Mouse (Mus musculus) kidney, adult 2 months (tissue): Measurements from ENCODE around the gene Bzw1. TPM values are rescaled to one million over a fixed set of nuclear protein-coding genes. Genes with fewer than 3 reads are reported as not detected.

Source experiments
- DNase-seq: peaks from one replicate; pipeline ENCODE4 v3.0.0; 2021
- H3K27ac ChIP-seq: fragments of 200-500 bp; 2 replicates; pipeline ENCODE4 v1.5.1; 2012; ENCODE audit warnings: low read depth, low read length, control low read depth, inconsistent platforms; ENCODE audit not compliant: insufficient read depth
- H3K27me3 ChIP-seq: fragments of 200-500 bp; replicated peaks from 2 replicates; pipeline ENCODE4 v1.6.1; 2012; ENCODE audit warnings: mild to moderate bottlenecking, moderate library complexity, low read length, inconsistent platforms; ENCODE audit not compliant: control insufficient read depth, insufficient read depth
- H3K36me3 ChIP-seq: fragments of 200-500 bp; 2 replicates; pipeline ENCODE4 v1.6.1; 2012; ENCODE audit warnings: mild to moderate bottlenecking, moderate library complexity, low read length, inconsistent platforms; ENCODE audit not compliant: control insufficient read depth, insufficient read depth
- H3K4me1 ChIP-seq: fragments of 200-500 bp; 2 replicates; pipeline ENCODE4 v1.6.1; 2011; ENCODE audit warnings: low read length; ENCODE audit not compliant: control insufficient read depth, insufficient read depth
- H3K4me3 ChIP-seq: fragments of 200-500 bp; 2 replicates; pipeline ENCODE4 v1.5.1; 2011; ENCODE audit warnings: mild to moderate bottlenecking, low read depth, low read length, control low read depth; ENCODE audit not compliant: insufficient read depth
- CTCF ChIP-seq: fragments of 200-500 bp; conservative IDR thresholded peaks from 2 replicates; pipeline ENCODE4 v1.5.1; 2011; ENCODE audit warnings: low read depth, mild to moderate bottlenecking, control low read depth, low read length, moderate library complexity, mixed read lengths; ENCODE audit not compliant: insufficient read depth, insufficient read length
- POLR2A ChIP-seq: fragments of 200-500 bp; IDR thresholded peaks from one replicate; pipeline ENCODE4 v1.6.1; 2011; ENCODE audit warnings: low read depth, low read length, control low read depth
- WGBS: fragments of 180-500 bp; shearing (Covaris S2); methylation state at CpG from one replicate; pipeline ENCODE4 v1.1.7; 2018; 5-methylcytosine and 5-hydroxymethylcytosine counted together
- polyA plus RNA-seq: library from polyadenylated mRNA; depleted of rRNA; stranded (reverse); fragments of >200 nt; gene quantifications from 2 replicates; pipeline ENCODE4 v1.2.3, GENCODE M21; 2012

The Bzw1 gene
- polyA plus RNA-seq, 1 experiment, result 32.2 TPM

DNA sequence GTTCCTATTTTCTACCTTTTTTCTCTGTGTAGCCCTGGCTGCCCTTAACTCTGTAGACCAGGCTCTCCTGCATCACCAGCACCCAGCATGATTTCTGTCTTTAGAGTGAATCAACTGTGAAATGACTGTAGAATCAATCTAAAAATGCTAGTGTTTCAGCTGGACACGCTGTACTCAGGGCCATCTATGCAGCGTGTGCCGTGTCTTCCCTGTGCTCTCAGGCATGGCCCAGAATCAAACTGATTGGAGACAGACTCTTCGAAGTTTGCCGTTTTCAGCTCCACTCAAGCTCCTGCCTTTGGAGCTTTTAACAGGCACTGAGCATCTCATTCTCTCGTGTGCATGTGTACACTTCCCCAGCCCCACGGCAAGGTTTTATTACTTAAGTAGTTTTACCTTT, 18.1 kb downstream of the Bzw1 start:
- Histone ChIP-seq H3K4me1 (no peaks in the 10 kb centered on the region), H3K36me3 (peaks cover 41% of the 10 kb centered on the region), H3K27me3 (no peaks in the 10 kb centered on the region), H3K27ac (no peak overlapping the region), H3K4me3 (no peak overlapping the region)
- no peak for TF ChIP-seq POLR2A
- no peak for TF ChIP-seq CTCF
- WGBS, result 83% methylated on average over 7 of the region's 7 CpGs
- DNase-seq, result no peak

DNA sequence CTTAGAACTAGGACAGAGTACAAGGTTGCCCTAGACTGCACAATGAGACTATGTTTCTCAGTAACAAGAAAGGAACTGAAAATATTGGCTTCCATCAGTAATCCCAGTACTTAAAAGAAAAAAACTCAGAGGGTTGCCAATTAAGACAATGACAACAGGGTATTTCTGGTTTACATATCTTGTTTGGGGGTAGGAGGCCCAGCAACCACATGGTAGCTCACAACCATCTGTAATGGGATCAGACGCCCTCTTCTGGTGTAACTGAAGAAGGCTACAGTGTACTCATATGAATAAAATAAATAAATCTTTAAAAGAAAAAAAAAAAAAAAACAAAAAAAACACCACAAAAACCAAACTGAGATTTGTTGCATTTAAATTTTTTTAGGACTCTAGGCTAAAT, 22.7 kb downstream of the Bzw1 start:
- TF ChIP-seq POLR2A, result no peak
- TF ChIP-seq CTCF, result peak; percentile 32; the same call in 1 of the 2 replicates
- Histone ChIP-seq H3K4me1 (no peaks in the 10 kb centered on the region; the same call in 1 of the 2 replicates), H3K27ac (no peak overlapping the region), H3K36me3 (peaks cover 60% of the 10 kb centered on the region), H3K4me3 (no peak overlapping the region), H3K27me3 (no peaks in the 10 kb centered on the region)
- DNase-seq, result no peak
- WGBS, result 36% methylated on average over 1 of the region's 1 CpGs

DNA sequence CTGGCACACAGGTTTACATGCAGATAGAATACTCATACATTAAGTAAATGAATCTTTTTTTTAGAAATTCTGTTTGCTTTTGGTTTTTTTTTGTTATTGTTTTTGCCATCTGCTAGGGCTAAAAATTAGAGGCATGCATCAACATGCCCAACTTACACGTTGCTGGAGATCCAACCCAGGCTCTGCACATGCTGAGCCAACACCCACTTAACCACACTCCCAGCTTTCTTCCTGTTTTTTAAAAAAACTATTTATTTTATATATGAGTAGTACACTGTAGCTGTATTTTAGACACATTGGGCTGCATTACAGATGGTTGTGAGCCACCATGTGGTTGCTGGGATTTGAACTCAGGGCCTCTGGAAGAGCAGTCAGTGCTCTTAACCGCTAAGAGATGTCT, 23.4 kb downstream of the Bzw1 start:
- H3K36me3 ChIP-seq, result peaks cover 56% of the 10 kb centered on the region
- H3K27ac ChIP-seq, result no peak overlapping the region
- 70% methylated on average over 2 of the region's 2 CpGs for WGBS
- H3K4me3 ChIP-seq, result no peak overlapping the region
- no peak for DNase-seq
- H3K27me3 ChIP-seq, result no peaks in the 10 kb centered on the region
- no peaks in the 10 kb centered on the region; the same call in 1 of the 2 replicates for H3K4me1 ChIP-seq
- TF ChIP-seq CTCF, result no peak
- no peak for TF ChIP-seq POLR2A

DNA sequence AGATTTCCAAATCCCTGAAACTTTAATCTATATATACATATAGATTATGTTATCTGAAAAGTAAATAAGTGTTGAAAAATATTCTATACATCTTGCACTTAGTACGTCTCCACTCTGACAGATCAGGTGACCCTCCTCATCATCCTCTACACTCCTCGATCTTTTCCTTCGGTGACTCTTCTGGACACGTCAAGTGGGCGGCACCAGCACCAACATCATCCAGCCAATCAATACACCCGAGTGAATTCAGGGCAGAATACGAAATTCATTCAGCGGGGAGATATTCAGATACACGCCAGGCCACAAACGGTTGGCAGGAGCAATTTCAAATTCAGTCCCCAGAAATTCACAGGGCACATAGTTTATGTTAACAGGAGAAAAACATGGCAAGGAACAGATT, 27.3 kb downstream of the Bzw1 start:
- Histone ChIP-seq H3K4me3 (no peak overlapping the region), H3K4me1 (peaks cover 4% of the 10 kb centered on the region; the same call in 1 of the 2 replicates), H3K27me3 (no peaks in the 10 kb centered on the region), H3K36me3 (peaks cover 35% of the 10 kb centered on the region), H3K27ac (no peak overlapping the region)
- 48% methylated on average over 10 of the region's 10 CpGs for WGBS
- no peak for DNase-seq
- TF ChIP-seq CTCF (no peak), POLR2A (no peak)

DNA sequence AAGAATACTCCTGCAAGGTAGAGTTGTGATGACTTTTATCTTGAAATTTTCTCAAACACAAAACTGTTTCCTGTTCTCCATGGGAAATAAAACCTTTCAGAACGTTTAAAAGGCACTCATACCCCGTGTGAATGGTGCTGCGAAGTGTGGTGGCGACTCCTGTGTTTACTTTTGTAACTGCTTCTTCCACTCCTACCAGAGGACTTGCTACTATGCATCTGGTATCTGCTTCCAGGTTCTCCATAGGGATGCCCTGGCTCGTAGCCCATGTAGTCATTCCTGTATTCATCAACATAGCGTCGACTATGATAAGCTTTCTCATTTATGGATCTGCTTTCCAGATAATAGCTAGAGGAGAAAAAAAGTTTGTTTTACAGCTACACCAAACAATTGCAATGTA, 28.3 kb downstream of the Bzw1 start:
- Histone ChIP-seq H3K36me3 (peaks cover 31% of the 10 kb centered on the region), H3K27me3 (no peaks in the 10 kb centered on the region), H3K27ac (no peak overlapping the region), H3K4me1 (peaks cover 4% of the 10 kb centered on the region; the same call in 1 of the 2 replicates), H3K4me3 (no peak overlapping the region)
- TF ChIP-seq CTCF, result no peak
- no peak for TF ChIP-seq POLR2A
- DNase-seq, result no peak
- 13% methylated on average over 7 of the region's 7 CpGs for WGBS

DNA sequence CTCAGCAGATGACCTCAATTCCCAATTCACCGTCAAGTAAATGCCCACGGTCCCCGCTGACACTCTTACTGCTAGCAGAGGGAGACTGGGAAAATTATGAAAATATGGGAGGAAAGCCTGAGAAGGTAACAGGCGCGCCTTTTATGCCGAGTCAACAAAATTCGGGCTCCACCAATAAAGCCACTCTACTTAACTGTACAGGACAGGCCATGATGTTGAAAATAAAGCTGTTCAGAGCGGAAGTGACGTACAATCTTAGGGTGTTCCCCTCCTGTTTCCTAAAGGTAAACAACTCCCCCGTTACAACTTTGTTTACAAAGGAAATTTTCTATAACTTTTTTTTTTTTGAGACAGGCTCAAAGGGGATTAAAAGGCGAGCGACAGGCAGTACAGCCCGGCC, 30.2 kb downstream of the Bzw1 start:
- Histone ChIP-seq H3K4me1 (peaks cover 4% of the 10 kb centered on the region; the same call in 1 of the 2 replicates), H3K4me3 (peak overlapping the region; percentile 53), H3K27ac (peak overlapping the region; percentile 94), H3K27me3 (no peaks in the 10 kb centered on the region), H3K36me3 (peaks cover 21% of the 10 kb centered on the region)
- WGBS, result under 1% methylated on average over 13 of the region's 13 CpGs
- no peak for TF ChIP-seq POLR2A
- TF ChIP-seq CTCF, result no peak
- peak; percentile 76 for DNase-seq

DNA sequence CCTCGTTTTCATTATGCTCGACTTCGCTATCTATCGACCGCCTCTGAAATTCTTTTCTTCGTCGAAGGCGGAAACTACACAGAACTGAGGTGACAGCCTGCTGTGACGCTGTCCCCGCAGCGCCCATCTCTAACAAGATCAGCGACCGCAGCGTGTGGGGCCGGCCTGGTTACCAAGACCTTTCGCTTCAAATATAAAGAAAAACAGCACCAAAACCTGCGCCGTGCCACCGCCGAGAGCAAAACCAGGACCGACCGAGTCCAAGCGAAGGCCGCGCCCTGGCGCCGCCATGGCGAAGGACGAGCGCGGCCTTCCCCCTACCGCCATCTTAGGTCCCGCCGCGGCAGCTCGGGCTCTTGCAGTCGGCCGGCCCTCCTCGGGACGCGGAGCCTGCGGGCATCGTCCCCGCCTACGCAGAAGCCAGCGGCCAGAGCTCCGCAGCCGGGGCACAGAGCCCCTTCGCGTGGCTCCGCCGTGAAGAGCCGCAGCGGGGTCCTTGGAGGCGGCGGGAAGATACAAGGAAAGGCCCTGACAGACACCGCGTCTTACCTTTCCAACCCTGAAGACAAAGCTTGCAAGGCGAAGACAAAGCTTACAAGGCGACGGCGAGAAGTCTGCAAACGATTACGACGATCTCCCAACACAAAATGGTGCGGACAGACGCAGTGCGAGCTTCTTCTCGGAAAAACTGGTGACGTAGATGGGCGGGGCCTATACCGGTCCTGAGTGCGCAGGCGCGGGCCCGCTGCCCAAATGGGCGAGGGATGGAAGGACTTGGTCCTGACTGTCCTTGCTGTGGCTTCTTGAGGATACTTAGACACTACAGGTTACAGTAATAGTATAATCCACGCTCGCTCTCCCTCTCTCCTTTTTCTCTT, 30.9 kb downstream of the Bzw1 start, which contains the start of gene Clk1:
Clk1 (minus strand) TSS at position 696 of the 878 bp plus-strand sequence.
- H3K4me1 ChIP-seq, result peaks cover 4% of the 10 kb centered on the region; the same call in 1 of the 2 replicates
- H3K27me3 ChIP-seq, result no peaks in the 10 kb centered on the region
- H3K27ac ChIP-seq, result peak within 1 kb of the TSS; percentile 94
- under 1% methylated on average over 79 of the region's 79 CpGs for WGBS
- H3K4me3 ChIP-seq, result peak within 1 kb of the TSS; percentile 53
- TF ChIP-seq CTCF (no peak), POLR2A (peak; percentile 95)
- H3K36me3 ChIP-seq, result peaks cover 14% of the 10 kb centered on the region
- DNase-seq, result peak; percentile 99
